Mouse (Mus musculus) midbrain, postnatal 0 days (tissue): ENCODE data around the gene Pemt. TPM values are rescaled to one million over a fixed set of nuclear protein-coding genes. Genes with fewer than 3 reads are reported as not detected.
A peak's percentile ranks its signal among the peaks of the same experiment; 100 is the strongest.

ENCODE experiments used
- ATAC-seq: fragments of 200-750 bp; cut with Nextera tagmentation; 2 replicates; pipeline ENCODE4 v1.8.0; 2017; ENCODE audit warnings: moderate number of reproducible peaks, mild to moderate bottlenecking, moderate TSS enrichment, moderate library complexity; ENCODE audit not compliant: low FRiP score
- DNase-seq: peaks from one replicate; pipeline ENCODE4 v3.0.0-alpha.2; 2015; ENCODE audit warnings: low spot score
- H3K27ac ChIP-seq: fragments of 300-500 bp; sonication (generic); 2 replicates; pipeline ENCODE4 v1.5.1; 2014; ENCODE audit warnings: low read depth, mild to moderate bottlenecking, low read length, mixed read lengths
- H3K27me3 ChIP-seq: fragments of 300-500 bp; sonication (generic); 2 replicates; pipeline ENCODE4 v1.6.1; 2014; ENCODE audit warnings: low read length, control low read depth, mixed read lengths; ENCODE audit not compliant: insufficient read depth
- H3K36me3 ChIP-seq: fragments of 300-500 bp; sonication (generic); 2 replicates; pipeline ENCODE4 v1.6.1; 2014; ENCODE audit warnings: low read length, control low read depth, mixed read lengths; ENCODE audit not compliant: insufficient read depth
- H3K4me1 ChIP-seq: fragments of 300-500 bp; sonication (generic); 2 replicates; pipeline ENCODE4 v1.6.1; 2014; ENCODE audit warnings: mild to moderate bottlenecking, control low read depth, antibody characterized with exemption, low read length, mixed read lengths; ENCODE audit not compliant: insufficient read depth
- H3K4me2 ChIP-seq: fragments of 300-500 bp; sonication (generic); 2 replicates; pipeline ENCODE4 v1.6.1; 2014; ENCODE audit warnings: low read depth, mild to moderate bottlenecking, low read length, mixed read lengths; ENCODE audit not compliant: poor library complexity, severe bottlenecking
- H3K4me3 ChIP-seq: fragments of 300-500 bp; sonication (generic); 2 replicates; pipeline ENCODE4 v1.5.1; 2014; ENCODE audit warnings: low read depth, mild to moderate bottlenecking, low read length, moderate library complexity
- H3K9ac ChIP-seq: fragments of 300-500 bp; sonication (generic); replicated peaks from 2 replicates; pipeline ENCODE4 v1.6.1; 2014; ENCODE audit warnings: mild to moderate bottlenecking, low read length, moderate library complexity, mixed read lengths; ENCODE audit not compliant: poor library complexity, severe bottlenecking
- H3K9me3 ChIP-seq: fragments of 300-500 bp; sonication (generic); 2 replicates; pipeline ENCODE4 v1.6.1; 2016; ENCODE audit warnings: low read length, control low read depth
- CTCF ChIP-seq: IDR thresholded peaks from 2 replicates; pipeline ENCODE4 v1.5.1; 2016; ENCODE audit warnings: antibody characterized with exemption, mild to moderate bottlenecking
- WGBS: fragments of 180-500 bp; shearing (Covaris S2); extraction: QIAGEN DNeasy Blood & Tissue Kit; methylation state at CpG from one replicate; pipeline ENCODE4 v1.1.7; 2014; 5-methylcytosine and 5-hydroxymethylcytosine counted together
- polyA plus RNA-seq: library from polyadenylated mRNA; unstranded; fragments of >200 nt; fragmentation: Nextera tagmentation; extraction: Ambion mirVana; gene quantifications from 2 replicates; pipeline ENCODE4 v1.2.1, GENCODE M21; 2015
- total RNA-seq: library from RNA; depleted of rRNA; stranded (reverse); fragments of >200 nt; gene quantifications from 2 replicates; pipeline ENCODE4 v1.2.3, GENCODE M21; 2014; rRNA removed

Gene Pemt
- total and polyA plus RNA-seq, 2 experiments from 2014 or later, result 10.9 to 12.7 TPM

DNA sequence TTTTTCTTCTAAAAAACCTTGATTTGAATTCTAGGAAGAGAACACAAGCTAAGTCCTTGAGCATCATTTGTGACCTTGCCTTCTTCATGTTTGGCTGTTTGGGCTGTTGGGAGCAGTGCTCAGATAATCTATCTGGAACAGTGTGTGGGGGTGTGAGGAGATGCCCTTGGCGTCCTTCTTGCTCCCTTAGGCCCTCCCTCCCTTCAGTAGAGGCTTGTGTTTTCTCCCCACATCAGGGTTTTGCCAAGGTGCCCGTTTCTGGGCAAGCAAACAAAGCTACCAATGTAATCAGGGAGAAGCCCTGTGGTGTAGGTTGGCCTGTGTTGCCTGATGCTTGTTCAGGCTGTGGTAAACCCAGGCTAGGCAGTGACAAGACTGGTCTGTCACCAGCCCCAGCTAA is 108.7 kb downstream of the Pemt start:
- H3K27me3 ChIP-seq, result no peaks in the 10 kb centered on the region
- DNase-seq, result no peak
- H3K4me1 ChIP-seq, result no peaks in the 10 kb centered on the region
- 38% methylated on average over 2 of the region's 2 CpGs for WGBS
- H3K36me3 ChIP-seq, result no peaks in the 10 kb centered on the region
- ATAC-seq, result no peak
- no peak overlapping the region for H3K9ac ChIP-seq
- H3K9me3 ChIP-seq, result no peaks in the 10 kb centered on the region
- TF ChIP-seq CTCF, result no peak
- no peak overlapping the region for H3K27ac ChIP-seq
- H3K4me3 ChIP-seq, result no peak overlapping the region
- H3K4me2 ChIP-seq, result no peak overlapping the region

GRCm38 (mm10) chr11:59937023-59937422 is 109.3 kb downstream of the Pemt start:
- H3K9ac ChIP-seq, result no peak overlapping the region
- no peaks in the 10 kb centered on the region for H3K36me3 ChIP-seq
- H3K27ac ChIP-seq, result no peak overlapping the region
- no peaks in the 10 kb centered on the region for H3K4me1 ChIP-seq
- no peak overlapping the region for H3K4me3 ChIP-seq
- WGBS, result 66% methylated on average over 3 of the region's 3 CpGs
- no peak for ATAC-seq
- DNase-seq, result no peak
- H3K4me2 ChIP-seq, result no peak overlapping the region
- H3K27me3 ChIP-seq, result no peaks in the 10 kb centered on the region
- TF ChIP-seq CTCF, result no peak
- H3K9me3 ChIP-seq, result no peaks in the 10 kb centered on the region

GRCm38 (mm10) chr11:59933943-59934342 is 112.3 kb downstream of the Pemt start:
- Histone ChIP-seq H3K9ac (no peak overlapping the region), H3K4me1 (no peaks in the 10 kb centered on the region), H3K9me3 (no peaks in the 10 kb centered on the region), H3K27ac (peak overlapping the region; percentile 51), H3K4me3 (no peak overlapping the region), H3K4me2 (no peak overlapping the region), H3K27me3 (no peaks in the 10 kb centered on the region), H3K36me3 (no peaks in the 10 kb centered on the region)
- ATAC-seq (no peak), DNase-seq (peak; percentile 47)
- 33% methylated on average over 12 of the region's 12 CpGs for WGBS
- no peak for TF ChIP-seq CTCF

DNA sequence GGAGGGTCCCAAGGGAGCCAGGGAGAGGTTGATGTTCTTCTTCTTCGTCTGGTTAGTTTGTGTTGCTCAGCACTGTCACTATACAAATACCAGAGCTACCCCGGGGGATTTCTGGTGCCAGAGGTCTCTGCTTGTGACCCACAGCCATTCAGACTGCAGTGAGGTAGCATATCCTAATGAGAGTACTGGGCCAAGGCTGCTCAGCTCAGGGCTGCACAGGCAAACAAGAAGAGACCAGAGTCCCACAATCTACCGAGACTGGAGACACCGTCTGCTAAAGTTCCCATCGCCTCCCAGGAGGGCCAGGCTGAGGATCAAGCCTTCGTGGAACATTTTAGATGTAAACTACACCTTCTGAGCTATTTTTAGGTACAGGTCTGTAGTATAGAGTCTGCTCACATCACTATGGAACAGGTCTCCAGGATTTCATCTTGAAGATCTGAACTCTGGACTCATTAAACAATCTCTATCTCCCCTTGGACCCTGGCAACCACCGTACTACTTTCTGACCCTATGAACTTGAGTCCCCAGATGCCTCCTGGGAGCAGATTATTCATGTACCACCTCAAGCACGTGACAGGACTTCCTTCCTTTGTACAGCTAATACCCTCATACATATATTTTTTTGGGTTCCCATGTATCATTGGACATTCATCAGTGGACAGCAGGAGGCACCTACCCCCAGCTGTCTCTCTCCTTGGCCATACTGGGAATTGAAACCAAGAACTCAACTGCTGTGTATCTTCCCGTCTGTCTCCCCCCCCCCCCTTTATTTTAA is 113.5 kb downstream of the Pemt start:
- H3K4me3 ChIP-seq, result no peak overlapping the region
- WGBS, result 67% methylated on average over 9 of the region's 9 CpGs
- no peaks in the 10 kb centered on the region for H3K27me3 ChIP-seq
- no peak overlapping the region for H3K4me2 ChIP-seq
- no peak for TF ChIP-seq CTCF
- no peaks in the 10 kb centered on the region for H3K9me3 ChIP-seq
- no peaks in the 10 kb centered on the region for H3K36me3 ChIP-seq
- no peak for DNase-seq
- no peak overlapping the region for H3K27ac ChIP-seq
- no peak overlapping the region for H3K9ac ChIP-seq
- ATAC-seq, result no peak
- H3K4me1 ChIP-seq, result no peaks in the 10 kb centered on the region

DNA sequence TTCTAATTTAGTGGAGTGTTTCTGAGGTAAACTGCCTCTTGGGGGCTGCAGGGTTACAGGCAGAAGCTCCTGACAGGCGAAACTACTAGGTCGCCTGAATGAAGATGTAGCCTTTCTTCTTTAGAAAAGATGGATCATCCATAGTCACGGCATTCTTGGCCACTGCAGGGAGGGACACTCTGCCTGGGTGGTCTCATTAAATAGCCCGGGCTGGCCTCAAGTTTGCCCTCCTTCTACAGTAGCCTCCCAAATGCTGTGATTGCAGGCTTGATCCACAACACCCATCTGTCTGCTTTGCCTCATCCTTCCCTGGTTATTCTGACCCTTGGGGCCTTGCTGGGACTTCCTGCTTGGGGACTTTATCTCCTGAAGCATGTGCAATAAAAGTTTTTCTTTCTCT is 116.3 kb downstream of the Pemt start:
- Histone ChIP-seq H3K9ac (no peak overlapping the region), H3K27me3 (no peaks in the 10 kb centered on the region), H3K4me3 (no peak overlapping the region), H3K4me1 (no peaks in the 10 kb centered on the region), H3K9me3 (no peaks in the 10 kb centered on the region), H3K36me3 (no peaks in the 10 kb centered on the region), H3K4me2 (no peak overlapping the region), H3K27ac (no peak overlapping the region)
- DNase-seq (no peak), ATAC-seq (no peak)
- no peak for TF ChIP-seq CTCF
- 40% methylated on average over 4 of the region's 4 CpGs for WGBS

GRCm38 (mm10) chr11:59921265-59921664 is 125.0 kb downstream of the Pemt start:
- 29% methylated on average over 7 of the region's 7 CpGs for WGBS
- no peaks in the 10 kb centered on the region for H3K4me1 ChIP-seq
- ATAC-seq, result no peak

More at GRCm38 (mm10) chr11:59921265-59921664, 125.0 kb downstream of the Pemt start:
- H3K27ac ChIP-seq, result no peak overlapping the region
- no peak overlapping the region for H3K9ac ChIP-seq
- DNase-seq, result no peak
- no peak overlapping the region for H3K4me3 ChIP-seq
- H3K9me3 ChIP-seq, result no peaks in the 10 kb centered on the region
- no peak overlapping the region for H3K4me2 ChIP-seq
- H3K36me3 ChIP-seq, result no peaks in the 10 kb centered on the region
- TF ChIP-seq CTCF, result no peak
- H3K27me3 ChIP-seq, result no peaks in the 10 kb centered on the region

Other genes with a start within 250 kb of the Pemt start
- 41.5 and 44.0 TPM in 2 replicates for gene Flcn, start 236.5 kb downstream of the Pemt start, total RNA-seq
- gene Flcn, start 236.5 kb downstream of the Pemt start, polyA plus RNA-seq, result 31.0 and 34.7 TPM in 2 replicates
- gene Nt5m, start 207.0 kb downstream of the Pemt start, total RNA-seq, result 72.6 and 86.9 TPM in 2 replicates
- gene Nt5m, start 207.0 kb downstream of the Pemt start, polyA plus RNA-seq, result 92.2 and 99.1 TPM in 2 replicates
- 94.1 and 104 TPM in 2 replicates for gene Cops3, start 206.7 kb downstream of the Pemt start, total RNA-seq
- gene Cops3, start 206.7 kb downstream of the Pemt start, polyA plus RNA-seq, result 147 and 148 TPM in 2 replicates
- gene Med9, start 98.3 kb downstream of the Pemt start, total RNA-seq, result 26.3 and 28.7 TPM in 2 replicates
- gene Med9, start 98.3 kb downstream of the Pemt start, polyA plus RNA-seq, result 32.0 and 34.8 TPM in 2 replicates
- 0.47 and 1.2 TPM in 2 replicates for gene Rasd1, start 81.5 kb downstream of the Pemt start, total RNA-seq
- gene Rasd1, start 81.5 kb downstream of the Pemt start, polyA plus RNA-seq, result 2.6 and 3.6 TPM in 2 replicates
- gene Rai1, start 58.5 kb upstream of the Pemt start, total RNA-seq, result 50.7 and 66.8 TPM in 2 replicates
- gene Rai1, start 58.5 kb upstream of the Pemt start, polyA plus RNA-seq, result 20.1 and 22.0 TPM in 2 replicates
- gene Srebf1, start 176.1 kb upstream of the Pemt start, total RNA-seq, result 77.1 and 96.5 TPM in 2 replicates
- 34.5 and 38.1 TPM in 2 replicates for gene Srebf1, start 176.1 kb upstream of the Pemt start, polyA plus RNA-seq